Mouse (Mus musculus) left cerebral cortex, postnatal 4 days (tissue): ENCODE results near the gene Slc2a9. TPM values are rescaled to one million over a fixed set of nuclear protein-coding genes. Genes with fewer than 3 reads are reported as not detected.

Experiments used
- DNase-seq: peaks from one replicate; pipeline ENCODE4 v3.0.0-alpha.2; 2022
- intact Hi-C: fragments of 180-260 bp; cut with DNase I; formaldehyde crosslinking; loops from one replicate; pipeline ENCODE4 v1.15.1; 2025
- total RNA-seq, 2 experiments: library from RNA; stranded (reverse); gene quantifications; 2 replicates each; pipeline ENCODE4 v1.2.3; 2021

Gene Slc2a9
- total RNA-seq, 2 experiments from 2014 or later: 1.0 to 1.4 TPM

DNA sequence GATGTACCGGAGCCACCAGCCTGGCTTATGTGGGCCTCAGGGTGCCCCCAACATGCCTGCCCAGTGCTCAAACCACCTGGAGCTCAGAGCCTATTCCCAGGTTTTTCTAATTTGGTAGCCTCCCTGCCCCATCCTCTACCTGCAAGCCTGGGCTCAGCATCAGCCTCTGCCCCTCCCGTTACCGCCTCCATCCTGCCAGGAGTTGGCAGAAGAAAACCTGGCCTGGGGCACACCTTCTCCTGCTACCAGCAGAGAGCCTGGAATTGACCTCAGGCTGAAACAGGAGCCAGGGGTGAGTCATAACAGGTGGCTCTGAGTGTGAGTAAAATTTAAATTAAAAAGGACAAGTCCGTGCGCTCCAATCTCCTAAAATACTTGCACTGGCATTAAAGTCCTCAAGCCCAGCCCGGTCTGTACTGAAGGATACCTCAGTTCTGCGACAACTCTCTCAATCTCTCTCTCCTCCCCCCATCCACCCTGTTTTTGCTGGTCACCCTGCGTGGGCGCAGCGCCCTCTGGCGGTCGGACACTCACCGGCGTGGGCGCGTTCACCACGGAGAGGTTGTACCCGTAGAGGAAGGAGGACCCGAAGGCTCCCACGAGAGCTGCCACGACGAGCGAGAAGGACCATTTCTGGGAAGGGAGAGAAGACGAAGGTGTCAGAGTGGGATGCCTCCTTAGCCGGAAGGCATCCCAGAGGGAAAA is 25.9 kb downstream of the Slc2a9 start:
- DNase-seq: peak; percentile 76
- intact Hi-C loops: no loop called here

DNA sequence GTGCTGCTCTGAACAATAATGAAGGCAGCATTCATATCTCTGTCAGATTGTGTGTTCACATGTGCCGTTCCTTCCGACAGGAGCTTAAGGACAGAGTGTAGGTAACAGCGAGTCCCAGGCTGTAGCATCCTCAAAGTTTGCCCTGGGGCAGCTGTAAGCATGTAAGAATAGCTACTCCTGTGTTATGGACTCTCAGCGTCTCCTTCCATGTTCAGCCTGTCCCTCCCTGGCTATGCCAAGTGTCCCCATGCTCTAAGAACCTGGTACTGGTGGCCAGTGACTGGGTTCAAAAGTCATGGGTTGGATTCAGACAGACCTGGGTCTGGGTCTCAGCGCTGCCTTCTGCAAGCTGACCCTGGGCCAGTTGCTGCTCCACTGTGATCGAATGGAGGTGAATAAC is 32.1 kb downstream of the Slc2a9 start:
- intact Hi-C loops: no loop called here
- DNase-seq: no peak

DNA sequence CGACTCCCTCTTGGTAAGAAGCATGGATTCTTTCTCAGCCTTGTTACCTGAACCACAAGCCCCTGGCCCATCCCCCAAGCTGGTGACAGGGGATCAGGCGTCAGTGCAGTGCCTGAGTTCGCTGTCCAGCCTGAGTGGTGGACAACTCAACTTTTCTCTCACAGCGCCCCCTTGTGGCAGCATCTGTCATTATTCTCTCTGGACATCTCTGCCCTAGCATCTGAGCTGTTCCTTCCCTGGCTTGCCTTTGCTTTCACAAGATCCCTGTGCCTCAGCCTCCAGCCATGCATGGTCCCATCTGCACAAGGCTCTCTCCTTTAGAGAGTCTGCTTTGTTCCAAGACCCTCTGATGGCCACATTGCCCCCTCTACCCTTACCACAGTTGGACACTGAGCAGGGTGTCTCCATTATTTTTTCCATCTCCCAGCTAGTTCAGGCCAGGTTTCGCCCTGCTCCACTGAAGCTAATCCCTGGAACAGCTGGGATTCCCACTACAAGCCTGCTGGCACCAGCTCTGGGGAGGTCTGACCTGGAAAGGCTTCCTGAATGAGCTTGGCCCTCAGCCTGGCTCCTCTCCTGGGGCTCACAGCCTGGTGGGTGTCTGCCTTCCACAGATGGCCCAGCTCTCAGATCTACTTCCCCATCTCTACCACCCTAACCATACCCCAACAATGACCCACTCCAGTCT is 32.9 kb downstream of the Slc2a9 start:
- peak; percentile 92 for DNase-seq
- intact Hi-C loops: loop anchor here (5.0 kb wide), 1 partner anchor 163 kb away; no protein-coding TSS in a partner anchor

DNA sequence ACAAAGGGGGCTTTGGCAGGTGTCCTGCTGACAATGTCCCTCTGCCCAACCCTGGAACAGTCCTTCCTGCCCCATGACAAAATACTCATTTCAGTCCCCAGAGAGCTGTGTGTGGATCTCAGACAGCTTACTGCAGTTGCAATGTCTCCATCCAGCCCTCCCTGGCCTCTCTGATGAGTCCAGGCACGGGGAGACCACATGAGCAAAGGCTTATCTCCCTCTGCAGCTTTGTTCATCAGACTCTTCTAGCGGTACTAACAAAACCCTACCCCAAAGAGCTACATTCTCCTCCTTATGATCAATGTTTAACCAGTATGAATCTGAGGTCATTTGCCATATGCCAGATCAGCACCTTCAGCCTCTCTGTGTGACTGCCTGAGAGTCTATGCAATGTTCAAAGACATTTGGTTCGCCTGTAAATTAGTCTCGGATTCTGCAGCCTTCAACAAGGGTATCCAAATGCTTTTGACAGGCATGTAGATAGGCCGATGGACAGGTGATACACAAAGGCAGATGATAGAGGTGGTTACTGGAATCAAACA is 36.3 kb downstream of the Slc2a9 start:
- DNase-seq: no peak
- intact Hi-C loops: loop anchor here (5.0 kb wide), 1 partner anchor 159 kb away; no protein-coding TSS in a partner anchor

- intact Hi-C loops: no loop called here
- no peak for DNase-seq
Measured at GRCm38 (mm10) chr5:38461261-38461660, 41.7 kb downstream of the Slc2a9 start.

GRCm38 (mm10) chr5:38450936-38451335 is 52.0 kb downstream of the Slc2a9 start:
- DNase-seq: no peak
- intact Hi-C loops: no loop called here

GRCm38 (mm10) chr5:38449607-38450006 is 53.3 kb downstream of the Slc2a9 start:
- intact Hi-C loops: no loop called here
- no peak for DNase-seq

- peak; percentile 28 for DNase-seq
- intact Hi-C loops: no loop called here
Measured at GRCm38 (mm10) chr5:38448121-38448520, 54.8 kb downstream of the Slc2a9 start.

GRCm38 (mm10) chr5:38446316-38446975 is 56.5 kb downstream of the Slc2a9 start:
- intact Hi-C loops: no loop called here
- DNase-seq: no peak

DNA sequence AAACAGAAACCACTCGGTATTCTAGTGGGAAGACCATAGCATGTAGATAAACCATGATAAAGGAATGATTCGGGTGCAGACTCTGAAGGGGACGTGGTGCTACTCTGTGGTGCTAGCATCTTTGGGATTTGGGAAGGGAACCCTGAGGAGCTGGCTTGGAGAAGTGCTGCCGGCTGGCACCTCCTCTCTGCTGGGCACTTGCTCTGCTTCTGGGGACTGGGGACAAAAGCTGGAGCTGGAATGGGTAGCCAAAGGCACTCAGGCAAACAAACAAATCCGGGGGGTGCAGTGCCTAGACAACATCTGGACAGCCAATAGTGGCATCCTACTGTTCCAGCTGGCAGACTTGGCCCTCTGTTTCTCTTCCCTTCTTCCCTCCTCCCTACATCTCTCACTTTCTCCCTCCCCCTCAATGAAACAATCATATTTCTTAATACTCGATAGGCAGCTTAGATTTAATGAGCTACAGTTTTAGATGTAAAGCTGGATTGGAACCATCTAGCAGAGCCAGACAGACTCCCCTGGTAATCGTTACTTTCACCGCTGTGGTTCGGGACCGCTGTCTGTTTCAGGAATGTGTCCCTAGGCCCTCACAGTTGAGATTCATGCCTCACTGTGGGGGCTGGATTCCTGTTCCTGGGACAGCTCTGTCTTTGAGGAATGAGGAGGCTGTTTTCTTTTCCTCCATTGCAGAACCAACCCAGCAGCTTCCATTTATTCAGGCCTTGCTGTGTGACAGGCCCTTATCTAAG is 61.7 kb downstream of the Slc2a9 start:
- peak; percentile 19 for DNase-seq
- intact Hi-C loops: no loop called here

- DNase-seq: peak; percentile 11
- intact Hi-C loops: no loop called here
Measured at GRCm38 (mm10) chr5:38440252-38441005, 62.5 kb downstream of the Slc2a9 start.

GRCm38 (mm10) chr5:38436681-38437080 is 66.3 kb downstream of the Slc2a9 start:
- no peak for DNase-seq
- intact Hi-C loops: no loop called here

- intact Hi-C loops: no loop called here
Measured at GRCm38 (mm10) chr5:38434875-38435274, 68.1 kb downstream of the Slc2a9 start.

GRCm38 (mm10) chr5:38431201-38431600 is 71.7 kb downstream of the Slc2a9 start:
- no peak for DNase-seq
- intact Hi-C loops: no loop called here

More at GRCm38 (mm10) chr5:38434875-38435274, 68.1 kb downstream of the Slc2a9 start:
- no peak for DNase-seq

DNA sequence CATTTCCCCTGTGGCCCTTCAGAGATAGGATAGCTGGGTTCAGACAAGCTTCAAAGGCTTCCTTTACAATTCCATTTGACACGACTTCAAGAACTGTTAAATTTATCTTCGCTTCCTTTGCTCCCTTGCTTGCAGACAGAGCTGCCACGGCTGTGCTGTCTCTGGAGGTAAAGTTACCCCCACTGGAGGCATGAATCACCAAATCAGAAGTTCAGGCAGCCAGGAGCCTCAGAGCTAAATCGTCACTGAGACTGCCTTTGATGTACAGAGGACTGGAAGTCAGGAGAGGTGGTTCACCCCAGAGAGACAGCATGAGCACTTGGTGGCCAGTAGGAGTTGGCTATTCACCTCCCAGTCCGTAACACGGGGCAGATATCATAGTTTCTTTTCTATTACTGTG is 73.8 kb downstream of the Slc2a9 start:
- intact Hi-C loops: no loop called here

GRCm38 (mm10) chr5:38427757-38428156 is 75.2 kb downstream of the Slc2a9 start:
- DNase-seq: no peak

More for the DNA sequence above, 73.8 kb downstream of the Slc2a9 start:
- no peak for DNase-seq

DNA sequence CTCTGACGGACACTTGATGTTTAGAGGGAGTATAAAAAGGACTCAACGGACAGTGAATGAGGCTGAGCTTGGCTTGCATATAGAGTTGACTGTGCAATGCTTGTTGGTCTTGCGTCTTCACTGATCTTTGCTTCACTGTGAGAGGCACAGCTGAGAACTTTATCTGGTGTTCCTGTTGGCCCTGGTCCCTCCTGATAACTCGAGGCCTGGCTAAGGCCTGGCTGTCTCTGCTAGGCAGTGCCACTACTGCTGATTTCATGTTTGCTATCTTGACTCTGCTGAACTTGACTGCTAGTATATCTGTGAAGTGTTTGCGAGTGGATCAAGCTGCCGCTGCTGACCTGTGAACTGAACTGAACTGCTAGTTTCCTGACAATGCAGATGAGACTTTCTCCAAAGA is 77.4 kb downstream of the Slc2a9 start:
- intact Hi-C loops: no loop called here

More at GRCm38 (mm10) chr5:38427757-38428156, 75.2 kb downstream of the Slc2a9 start:
- intact Hi-C loops: no loop called here

DNA sequence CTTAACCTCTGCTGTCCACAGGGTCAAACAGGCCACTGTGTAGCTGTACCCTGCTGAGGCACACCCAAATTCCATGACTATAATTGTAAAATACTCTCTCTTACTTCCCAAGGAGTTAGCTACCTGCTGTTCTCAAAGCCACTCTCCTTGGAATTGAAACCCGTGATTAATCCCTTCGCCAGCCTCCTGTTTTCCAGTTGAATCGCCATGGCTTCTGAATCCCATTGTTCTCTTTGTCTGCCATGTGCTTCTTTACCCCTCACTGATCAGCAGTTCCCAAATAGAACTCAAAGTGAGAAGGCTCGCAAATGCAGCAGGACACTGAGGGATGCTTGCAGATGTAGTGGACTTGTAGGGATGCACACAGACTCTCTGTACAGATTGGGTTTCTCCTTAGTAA is 80.5 kb downstream of the Slc2a9 start:
- intact Hi-C loops: no loop called here
- DNase-seq: no peak

More for the DNA sequence above, 77.4 kb downstream of the Slc2a9 start:
- DNase-seq: no peak

DNA sequence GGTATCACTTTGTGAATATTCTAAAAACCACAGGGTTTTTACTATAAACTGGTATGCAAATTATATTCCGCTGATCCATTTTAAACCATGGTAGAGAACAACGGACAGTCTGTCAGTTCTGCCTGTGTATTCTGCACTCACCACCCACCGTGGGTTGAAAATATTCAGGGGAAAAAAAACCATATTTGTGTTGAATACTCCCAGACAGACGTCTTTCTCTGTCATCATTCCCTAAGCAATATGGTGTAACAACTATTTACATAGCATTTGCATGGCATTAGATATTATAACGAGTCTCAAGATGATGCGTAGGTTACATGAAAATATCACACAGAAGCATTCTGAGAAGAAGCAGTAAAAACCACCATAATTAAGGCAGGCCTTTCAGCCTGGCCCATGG is 84.1 kb downstream of the Slc2a9 start:
- intact Hi-C loops: no loop called here
- DNase-seq: no peak

- DNase-seq: no peak
- intact Hi-C loops: no loop called here
Measured at GRCm38 (mm10) chr5:38403612-38404011, 99.3 kb downstream of the Slc2a9 start.
